Mouse (Mus musculus) cerebellum, adult 11-12 months (tissue): Measurements from ENCODE around the gene Vwa8.
"Not testable (repeated sequence)": the region's sequence is repeated elsewhere in the genome, so short reads cannot be mapped to it uniquely, and the experiment has no call there.

Experiments used
- DNase-seq: peaks from one replicate; pipeline ENCODE4 v3.0.0; 2022

Vwa8 gene

GRCm38 (mm10) chr14:78987543-78987942 is 138.7 kb downstream of the Vwa8 start:
- DNase-seq, result no peak

- DNase-seq, result no peak
Observed at GRCm38 (mm10) chr14:78992456-78992855, 143.6 kb downstream of the Vwa8 start.

GRCm38 (mm10) chr14:78993515-78993914 is 144.7 kb downstream of the Vwa8 start:
- DNase-seq, result no peak

- no peak for DNase-seq
Observed at GRCm38 (mm10) chr14:78996359-78996758, 147.5 kb downstream of the Vwa8 start.

GRCm38 (mm10) chr14:79003576-79003975 is 154.7 kb downstream of the Vwa8 start:
- DNase-seq, result no peak

- DNase-seq, result not testable (repeated sequence)
Observed at GRCm38 (mm10) chr14:79017710-79018109, 168.9 kb downstream of the Vwa8 start.

GRCm38 (mm10) chr14:79018564-79018963 is 169.7 kb downstream of the Vwa8 start:
- DNase-seq, result no peak

GRCm38 (mm10) chr14:79021725-79022124 is 172.9 kb downstream of the Vwa8 start:
- peak; percentile 17 for DNase-seq

GRCm38 (mm10) chr14:79028996-79029575 is 180.2 kb downstream of the Vwa8 start:
- no peak for DNase-seq

- DNase-seq, result no peak
Observed at GRCm38 (mm10) chr14:79030715-79031114, 181.9 kb downstream of the Vwa8 start.

- no peak for DNase-seq
Observed at GRCm38 (mm10) chr14:79031230-79031740, 182.4 kb downstream of the Vwa8 start.

GRCm38 (mm10) chr14:79033396-79033795 is 184.5 kb downstream of the Vwa8 start:
- DNase-seq, result no peak

- DNase-seq, result no peak
Observed at GRCm38 (mm10) chr14:79034511-79034913, 185.7 kb downstream of the Vwa8 start.

- no peak for DNase-seq
Observed at GRCm38 (mm10) chr14:79035575-79035974, 186.7 kb downstream of the Vwa8 start.

GRCm38 (mm10) chr14:79047186-79047585 is 198.3 kb downstream of the Vwa8 start:
- DNase-seq, result no peak

- no peak for DNase-seq
Observed at GRCm38 (mm10) chr14:79047956-79048355, 199.1 kb downstream of the Vwa8 start.

GRCm38 (mm10) chr14:79049544-79049943 is 200.7 kb downstream of the Vwa8 start:
- no peak for DNase-seq

GRCm38 (mm10) chr14:79065636-79066035 is 216.8 kb downstream of the Vwa8 start:
- DNase-seq, result no peak

GRCm38 (mm10) chr14:79069515-79069914 is 220.7 kb downstream of the Vwa8 start:
- DNase-seq, result no peak

- no peak for DNase-seq
Observed at GRCm38 (mm10) chr14:79074786-79075185, 225.9 kb downstream of the Vwa8 start.

GRCm38 (mm10) chr14:79076560-79077300 is 227.9 kb downstream of the Vwa8 start:
- no peak for DNase-seq

- DNase-seq, result no peak
Observed at GRCm38 (mm10) chr14:79083573-79083972, 234.7 kb downstream of the Vwa8 start.

GRCm38 (mm10) chr14:79086006-79086405 is 237.2 kb downstream of the Vwa8 start:
- DNase-seq, result no peak

GRCm38 (mm10) chr14:79089464-79089863 is 240.6 kb downstream of the Vwa8 start:
- DNase-seq, result no peak
